Mouse (Mus musculus) thymus, adult 2 months (tissue): Measurements from ENCODE around the gene 1700015F17Rik.

Experiments
- CTCF ChIP-seq: fragments of 200-500 bp; IDR thresholded peaks from 2 replicates; pipeline ENCODE4 v1.5.1; 2012; ENCODE audit warnings: mild to moderate bottlenecking, control low read depth, low read length, moderate library complexity, borderline replicate concordance; ENCODE audit not compliant: control insufficient read depth, poor library complexity, insufficient read depth; ENCODE audit errors: extremely low read depth
- POLR2A ChIP-seq: fragments of 200-500 bp; IDR thresholded peaks from 2 replicates; pipeline ENCODE4 v1.6.1; 2012; ENCODE audit warnings: mild to moderate bottlenecking, low read length, control low read depth, moderate library complexity; ENCODE audit not compliant: control insufficient read depth, poor library complexity, insufficient read depth; ENCODE audit errors: extremely low read depth

- TF ChIP-seq CTCF (0 out of 2 replicates have a peak, but pooled peaks have one; percentile 27), POLR2A (no peak)
These were observed 35.5 kb upstream of the 1700015F17Rik start, which contains the start of gene Cldn12 for GRCm38 (mm10) chr5:5514196-5515076.
